Mouse (Mus musculus) cerebellum, adult 2 months (tissue): Measurements from ENCODE around the gene 1700067K01Rik.

Source experiments
- CTCF ChIP-seq: fragments of 200-500 bp; IDR thresholded peaks from 2 replicates; pipeline ENCODE4 v1.5.1; 2011; ENCODE audit warnings: low read depth, mild to moderate bottlenecking, control low read depth, low read length, moderate library complexity, borderline replicate concordance; ENCODE audit not compliant: insufficient read depth
- POLR2A ChIP-seq: fragments of 200-500 bp; IDR thresholded peaks from 2 replicates; pipeline ENCODE4 v1.6.1; 2011; ENCODE audit warnings: low read length, control low read depth, borderline replicate concordance; ENCODE audit not compliant: insufficient read depth

- no peak for TF ChIP-seq CTCF
- no peak for TF ChIP-seq POLR2A
These were observed 45.2 kb downstream of the 1700067K01Rik start for GRCm38 (mm10) chr8:84046505-84046904.
